Mouse (Mus musculus) spleen, adult 2 months (tissue): Measurements from ENCODE around the gene Phf1. TPM values are rescaled to one million over a fixed set of nuclear protein-coding genes. Genes with fewer than 3 reads are reported as not detected.

Experiments
- DNase-seq, 2 experiments: peaks; one replicate each; pipeline versions ENCODE4 v3.0.0 to v3.0.0-alpha.2; 2012 to 2021; ENCODE audit warnings: low spot score in 2 of 2, low read depth in 1 of 2
- H3K27ac ChIP-seq: fragments of 200-500 bp; 2 replicates; pipeline ENCODE4 v1.5.1; 2012; ENCODE audit warnings: low read length, inconsistent platforms; ENCODE audit not compliant: insufficient read depth
- H3K27me3 ChIP-seq: fragments of 200-500 bp; 2 replicates; pipeline ENCODE4 v1.6.1; 2012; ENCODE audit warnings: mild to moderate bottlenecking, moderate library complexity, low read length, inconsistent platforms; ENCODE audit not compliant: control insufficient read depth, insufficient read depth
- H3K36me3 ChIP-seq: fragments of 200-500 bp; 2 replicates; pipeline ENCODE4 v1.6.1; 2012; ENCODE audit warnings: mild to moderate bottlenecking, low read length, inconsistent platforms; ENCODE audit not compliant: control insufficient read depth, insufficient read depth
- H3K4me1 ChIP-seq: fragments of 200-500 bp; 2 replicates; pipeline ENCODE4 v1.6.1; 2011; ENCODE audit warnings: inconsistent platforms; ENCODE audit not compliant: control insufficient read depth, insufficient read depth, insufficient read length
- H3K4me3 ChIP-seq: fragments of 200-500 bp; 2 replicates; pipeline ENCODE4 v1.5.1; 2011; ENCODE audit warnings: mild to moderate bottlenecking, inconsistent platforms; ENCODE audit not compliant: insufficient read depth, insufficient read length; ENCODE audit errors: extremely low read depth
- CTCF ChIP-seq: fragments of 200-500 bp; IDR thresholded peaks from 2 replicates; pipeline ENCODE4 v1.5.1; 2011; ENCODE audit warnings: mild to moderate bottlenecking, inconsistent platforms; ENCODE audit not compliant: insufficient read depth, insufficient read length, insufficient replicate concordance; ENCODE audit errors: extremely low read depth
- POLR2A ChIP-seq: fragments of 200-500 bp; IDR thresholded peaks from 2 replicates; pipeline ENCODE4 v1.6.1; 2011; ENCODE audit warnings: low read depth, low read length, inconsistent platforms
- WGBS: fragments of 180-500 bp; shearing (Covaris S2); methylation state at CpG from one replicate; pipeline ENCODE4 v1.1.7; 2018; 5-methylcytosine and 5-hydroxymethylcytosine counted together
- polyA plus RNA-seq: library from polyadenylated mRNA; depleted of rRNA; stranded (reverse); fragments of >200 nt; gene quantifications from 2 replicates; pipeline ENCODE4 v1.2.3, GENCODE M21; 2012

Phf1 gene
- polyA plus RNA-seq, 1 experiment: 103 TPM

GRCm38 (mm10) chr17:26947231-26948100 lies 14.6 kb downstream of the Phf1 start:
- Histone ChIP-seq H3K36me3 (no peaks in the 10 kb centered on the region), H3K4me3 (no peak overlapping the region), H3K27ac (no peak overlapping the region), H3K4me1 (peaks cover 22% of the 10 kb centered on the region), H3K27me3 (peaks cover 16% of the 10 kb centered on the region)
- no peak for TF ChIP-seq CTCF
- no peak for TF ChIP-seq POLR2A
- 84% methylated on average over 12 of the region's 12 CpGs for WGBS
- DNase-seq: no peak

- Histone ChIP-seq H3K27me3 (peaks cover 16% of the 10 kb centered on the region), H3K36me3 (no peaks in the 10 kb centered on the region), H3K27ac (no peak overlapping the region), H3K4me3 (peak overlapping the region; percentile 53), H3K4me1 (peaks cover 25% of the 10 kb centered on the region)
- DNase-seq: no peak
- 1% methylated on average over 65 of the region's 87 CpGs for WGBS
- TF ChIP-seq POLR2A (no peak), CTCF (no peak)
These were observed 15.6 kb downstream of the Phf1 start for GRCm38 (mm10) chr17:26948316-26949050.

- H3K4me1 ChIP-seq: peaks cover 25% of the 10 kb centered on the region
These were observed 16.3 kb downstream of the Phf1 start for GRCm38 (mm10) chr17:26949051-26949577.

GRCm38 (mm10) chr17:26949866-26950265 lies 17.0 kb downstream of the Phf1 start:
- WGBS: 80% methylated on average over 5 of the region's 5 CpGs
- no peak for DNase-seq
- H3K27me3 ChIP-seq: peaks cover 16% of the 10 kb centered on the region
- no peak for TF ChIP-seq CTCF
- TF ChIP-seq POLR2A: no peak
- no peak overlapping the region for H3K4me3 ChIP-seq
- H3K4me1 ChIP-seq: peaks cover 25% of the 10 kb centered on the region
- H3K27ac ChIP-seq: no peak overlapping the region
- no peaks in the 10 kb centered on the region for H3K36me3 ChIP-seq

More at GRCm38 (mm10) chr17:26949051-26949577, 16.3 kb downstream of the Phf1 start:
- TF ChIP-seq POLR2A: no peak
- no peak overlapping the region; the same call in 1 of the 2 replicates for H3K4me3 ChIP-seq
- peaks cover 16% of the 10 kb centered on the region for H3K27me3 ChIP-seq
- no peaks in the 10 kb centered on the region for H3K36me3 ChIP-seq
- no peak for DNase-seq
- WGBS: 19% methylated on average over 13 of the region's 14 CpGs
- H3K27ac ChIP-seq: no peak overlapping the region

- 63% methylated on average over 7 of the region's 7 CpGs for WGBS
- H3K4me3 ChIP-seq: no peak overlapping the region
These were observed 17.9 kb downstream of the Phf1 start for GRCm38 (mm10) chr17:26950560-26951288.

GRCm38 (mm10) chr17:26951406-26951805 lies 18.6 kb downstream of the Phf1 start:
- Histone ChIP-seq H3K27ac (no peak overlapping the region), H3K36me3 (no peaks in the 10 kb centered on the region), H3K27me3 (peaks cover 15% of the 10 kb centered on the region), H3K4me3 (peak overlapping the region; percentile 51), H3K4me1 (peaks cover 25% of the 10 kb centered on the region)
- TF ChIP-seq POLR2A (no peak), CTCF (no peak)
- WGBS: 5% methylated on average over 11 of the region's 11 CpGs
- DNase-seq: peak; percentile 52 to 71

More at GRCm38 (mm10) chr17:26950560-26951288, 17.9 kb downstream of the Phf1 start:
- Histone ChIP-seq H3K36me3 (no peaks in the 10 kb centered on the region), H3K27me3 (peaks cover 16% of the 10 kb centered on the region), H3K4me1 (peaks cover 25% of the 10 kb centered on the region), H3K27ac (no peak overlapping the region)
- no peak for TF ChIP-seq CTCF
- no peak for TF ChIP-seq POLR2A
- no peak for DNase-seq
